In genomic region chr6:100502961-100503782, GRCm38 (mm10) we compare ENCODE assay signal across 8 mouse cellular contexts.
DNase-seq lines count a peak whose midpoint lies in the region; ATAC-seq and TF ChIP-seq lines count a peak whose summit lies in the region.

No protein-coding gene starts in this region.

- DNase-seq in left cerebral cortex, adult 18-20 months (ENCODE audit: low spot score in 2 of 2), result peak; percentile 33 to 47
- DNase-seq in left cerebral cortex, adult 11 months (ENCODE audit: low spot score), result no peak
- DNase-seq in adrenal gland, postnatal 36 days, result peak; percentile 84 to 89
- DNase-seq in hindbrain, postnatal 0 days (ENCODE audit: low spot score), result peak; percentile 75
- DNase-seq in lung, postnatal 25 days (ENCODE audit: low spot score), result peak; percentile 53
- no peak for DNase-seq in liver, embryonic 11.5 days (ENCODE audit: low spot score)

- peaks cover 18% of the 10 kb centered on the region; the same call in 1 of the 2 replicates for H3K27me3 ChIP-seq in forebrain, embryonic 12.5 days
- H3K27me3 ChIP-seq in hindbrain, postnatal 0 days (ENCODE audit: insufficient read depth, low read length), result peaks cover 10% of the 10 kb centered on the region; the same call in 1 of the 2 replicates
- H3K27me3 ChIP-seq in liver, embryonic 11.5 days (replicated peaks; ENCODE audit: control insufficient read depth, insufficient read depth, low read length), result no peaks in the 10 kb centered on the region

- no peak overlapping the region for H3K4me2 ChIP-seq in forebrain, embryonic 12.5 days
- no peak overlapping the region for H3K4me2 ChIP-seq in hindbrain, postnatal 0 days (ENCODE audit: low read depth, low read length)
- no peak overlapping the region for H3K4me2 ChIP-seq in liver, embryonic 11.5 days

- H3K27ac ChIP-seq in forebrain, embryonic 12.5 days, result peak overlapping the region; percentile 31; the same call in 1 of the 2 replicates
- 0 out of 2 replicates have a peak overlapping the region, but pooled peaks have one; percentile 11 for H3K27ac ChIP-seq in hindbrain, postnatal 0 days
- no peak overlapping the region for H3K27ac ChIP-seq in liver, embryonic 11.5 days (ENCODE audit: low read depth, low read length)

- TF ChIP-seq CTCF in hindbrain, postnatal 0 days (IDR thresholded peaks at IDR 0.05; ENCODE audit: low read depth), result no peak

- H3K4me1 ChIP-seq in forebrain, embryonic 12.5 days, result peaks cover 20% of the 10 kb centered on the region
- peaks cover 12% of the 10 kb centered on the region for H3K4me1 ChIP-seq in hindbrain, postnatal 0 days (ENCODE audit: insufficient read depth, low read length)
- no peaks in the 10 kb centered on the region for H3K4me1 ChIP-seq in liver, embryonic 11.5 days (replicated peaks; ENCODE audit: control insufficient read depth, insufficient read depth, low read length)

- no peak overlapping the region for H3K4me3 ChIP-seq in forebrain, embryonic 12.5 days (replicated peaks)
- H3K4me3 ChIP-seq in hindbrain, postnatal 0 days (ENCODE audit: low read length), result no peak overlapping the region
- H3K4me3 ChIP-seq in liver, embryonic 11.5 days (ENCODE audit: low read depth, low read length), result no peak overlapping the region

- H3K9me3 ChIP-seq in forebrain, embryonic 12.5 days, result no peaks in the 10 kb centered on the region
- no peaks in the 10 kb centered on the region for H3K9me3 ChIP-seq in hindbrain, postnatal 0 days (ENCODE audit: low read length)
- no peaks in the 10 kb centered on the region for H3K9me3 ChIP-seq in liver, embryonic 11.5 days (ENCODE audit: control insufficient read depth, low read length)

- ATAC-seq in forebrain, embryonic 12.5 days (ENCODE audit: low FRiP score), result no peak
- peak; percentile 55; the same call in 1 of the 2 replicates for ATAC-seq in hindbrain, postnatal 0 days
- no peak for ATAC-seq in erythroid progenitor cell, adult 5-6 weeks (replicated peaks; ENCODE audit: low FRiP score, poor library complexity, severe bottlenecking)
- ATAC-seq in liver, embryonic 11.5 days (replicated peaks; ENCODE audit: low FRiP score), result no peak

- 64% methylated on average over 14 of the region's 14 CpGs for WGBS in forebrain, embryonic 12.5 days
- 41% methylated on average over 14 of the region's 14 CpGs for WGBS in hindbrain, postnatal 0 days
- 62% methylated on average over 14 of the region's 14 CpGs for WGBS in liver, embryonic 11.5 days

- H3K9ac ChIP-seq in forebrain, embryonic 12.5 days, result no peak overlapping the region
- H3K9ac ChIP-seq in hindbrain, postnatal 0 days (replicated peaks; ENCODE audit: low read length), result no peak overlapping the region
- H3K9ac ChIP-seq in liver, embryonic 11.5 days (ENCODE audit: low read depth, low read length), result no peak overlapping the region

- H3K36me3 ChIP-seq in forebrain, embryonic 12.5 days (replicated peaks), result no peaks in the 10 kb centered on the region
- no peaks in the 10 kb centered on the region for H3K36me3 ChIP-seq in hindbrain, postnatal 0 days (ENCODE audit: insufficient read depth, low read length)
- H3K36me3 ChIP-seq in liver, embryonic 11.5 days (ENCODE audit: control insufficient read depth, insufficient read depth, low read length), result no peaks in the 10 kb centered on the region

Comparison
In these comparisons a context has a peak if more than half of its experiments do, and no peak if none do; other contexts are left out.
1. DNase-seq: peak in left cerebral cortex, adult 18-20 months (2 of 2), adrenal gland, postnatal 36 days (2 of 2), hindbrain, postnatal 0 days (single experiment) and lung, postnatal 25 days (single experiment); none in left cerebral cortex, adult 11 months (single experiment) and liver, embryonic 11.5 days (single experiment).